Mouse (Mus musculus) heart, embryonic 16.5 days (tissue): ENCODE data around the gene Nlrp2. TPM values are rescaled to one million over a fixed set of nuclear protein-coding genes. Genes with fewer than 3 reads are reported as not detected.

Experiments used
- ATAC-seq: fragments of 200-750 bp; cut with Nextera tagmentation; replicated peaks from 2 replicates; pipeline ENCODE4 v1.8.0; 2017; ENCODE audit warnings: moderate number of reproducible peaks; ENCODE audit not compliant: insufficient read depth, low FRiP score; ENCODE audit errors: extremely low read depth
- H3K27ac ChIP-seq: fragments of 300-500 bp; sonication (generic); 2 replicates; pipeline ENCODE4 v1.5.1; 2014; ENCODE audit warnings: mild to moderate bottlenecking, low read length, control low read depth, moderate library complexity
- H3K27me3 ChIP-seq: fragments of 300-500 bp; sonication (generic); 2 replicates; pipeline ENCODE4 v1.6.1; 2014; ENCODE audit warnings: low read length, mixed read lengths; ENCODE audit not compliant: control insufficient read depth, insufficient read depth
- H3K36me3 ChIP-seq: fragments of 300-500 bp; sonication (generic); 2 replicates; pipeline ENCODE4 v1.6.1; 2014; ENCODE audit not compliant: control insufficient read depth, insufficient read depth
- H3K4me1 ChIP-seq: fragments of 300-500 bp; sonication (generic); 2 replicates; pipeline ENCODE4 v1.6.1; 2014; ENCODE audit warnings: low read length, mixed read lengths; ENCODE audit not compliant: control insufficient read depth, insufficient read depth
- H3K4me2 ChIP-seq: fragments of 300-500 bp; sonication (generic); 2 replicates; pipeline ENCODE4 v1.6.1; 2014; ENCODE audit warnings: low read depth, mild to moderate bottlenecking, control low read depth, low read length
- H3K4me3 ChIP-seq: fragments of 300-500 bp; sonication (generic); 2 replicates; pipeline ENCODE4 v1.5.1; 2014; ENCODE audit warnings: mild to moderate bottlenecking, control low read depth, low read length
- H3K9ac ChIP-seq: fragments of 300-500 bp; sonication (generic); 2 replicates; pipeline ENCODE4 v1.6.1; 2014; ENCODE audit warnings: low read length, control low read depth
- H3K9me3 ChIP-seq: fragments of 300-500 bp; sonication (generic); replicated peaks from 2 replicates; pipeline ENCODE4 v1.6.1; 2016; ENCODE audit warnings: low read length; ENCODE audit not compliant: control insufficient read depth
- WGBS: fragments of 180-500 bp; shearing (Covaris S2); extraction: QIAGEN DNeasy Blood & Tissue Kit; methylation state at CpG from one replicate; pipeline ENCODE4 v1.1.7; 2014; 5-methylcytosine and 5-hydroxymethylcytosine counted together
- polyA plus RNA-seq: library from polyadenylated mRNA; unstranded; fragments of >200 nt; fragmentation: Nextera tagmentation; extraction: Ambion mirVana; gene quantifications from 2 replicates; pipeline ENCODE4 v1.2.1, GENCODE M21; 2015

Gene Nlrp2
- not detected in 2 replicates for polyA plus RNA-seq

DNA sequence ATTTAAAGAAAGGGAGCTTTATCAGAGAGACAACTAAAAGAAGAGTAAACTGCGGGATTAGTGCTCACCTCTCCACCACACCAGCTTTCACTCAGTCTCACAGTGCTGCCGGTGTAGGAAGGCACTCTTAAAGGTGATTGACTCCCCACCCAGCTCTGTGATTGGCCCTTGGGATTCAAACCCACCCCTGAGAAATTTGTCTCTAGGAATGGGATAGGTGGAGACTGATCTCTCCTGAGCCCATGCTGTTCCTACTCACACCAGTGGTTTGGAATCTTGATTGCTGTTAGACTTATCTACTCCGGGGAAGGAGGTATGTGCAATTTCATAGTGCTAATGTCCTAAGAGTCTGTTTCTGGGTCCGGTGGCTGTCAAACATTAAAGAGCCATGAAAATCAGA lies at the start of gene Nlrp2:
Nlrp2 (minus strand) TSS at position 101 of the 400 bp plus-strand sequence.
- Histone ChIP-seq H3K27ac (no peak within 1 kb of the TSS), H3K4me3 (no peak within 1 kb of the TSS), H3K9ac (no peak within 1 kb of the TSS), H3K4me1 (no peaks in the 10 kb centered on the region), H3K9me3 (peaks cover 16% of the 10 kb centered on the region), H3K27me3 (no peaks in the 10 kb centered on the region), H3K4me2 (no peak within 1 kb of the TSS), H3K36me3 (no peaks in the 10 kb centered on the region)
- ATAC-seq = no peak
- 78% methylated on average over 4 of the region's 4 CpGs for WGBS

DNA sequence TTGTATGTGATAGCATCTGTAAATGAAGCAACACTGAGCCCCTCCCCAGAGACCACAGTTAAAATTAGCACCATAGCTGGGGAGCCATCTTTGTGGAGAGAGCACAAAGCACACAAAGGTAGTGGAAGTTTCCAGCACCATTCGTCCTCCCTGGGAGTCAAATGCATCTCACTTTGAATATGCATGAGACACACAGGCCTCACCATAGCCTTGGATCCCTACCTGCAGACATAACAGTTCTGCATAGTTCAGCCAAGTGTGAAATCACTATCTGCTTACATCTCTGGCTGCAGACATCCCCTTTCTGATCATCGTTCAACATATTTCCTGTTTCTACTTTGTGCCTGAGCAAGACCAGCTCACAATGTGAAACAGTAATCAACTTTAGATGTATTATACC lies 15.9 kb upstream of the Nlrp2 start:
- whole genome bisulfite sequencing = 77% methylated on average over 2 of the region's 2 CpGs
- Histone ChIP-seq H3K27ac (no peak overlapping the region), H3K36me3 (no peaks in the 10 kb centered on the region), H3K4me1 (no peaks in the 10 kb centered on the region), H3K9ac (no peak overlapping the region), H3K27me3 (no peaks in the 10 kb centered on the region), H3K4me2 (no peak overlapping the region), H3K9me3 (peaks cover 20% of the 10 kb centered on the region), H3K4me3 (no peak overlapping the region)
- no peak for ATAC-seq

DNA sequence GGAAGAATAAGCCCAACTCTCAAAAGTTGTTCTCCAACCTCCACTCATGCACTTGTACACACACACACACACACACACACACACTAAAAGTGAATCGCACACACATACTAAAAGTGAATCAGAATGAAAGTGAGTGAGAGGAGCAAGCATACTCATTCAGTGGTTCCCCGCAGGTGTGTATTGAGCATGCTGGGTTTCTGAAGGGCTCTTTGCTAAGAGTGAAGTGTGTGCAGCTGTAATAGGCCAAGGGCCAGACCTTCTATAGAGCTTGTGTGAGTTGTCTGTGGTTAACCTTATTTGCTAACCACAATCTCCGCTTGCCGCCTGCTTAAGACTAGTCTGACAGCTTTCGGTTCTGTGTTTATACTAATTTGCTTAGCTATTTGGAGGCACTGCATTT lies 12.8 kb upstream of the Nlrp2 start:
- peaks cover 25% of the 10 kb centered on the region for H3K9me3 ChIP-seq
- no peak overlapping the region for H3K4me2 ChIP-seq
- no peak overlapping the region for H3K9ac ChIP-seq
- H3K4me3 ChIP-seq = no peak overlapping the region
- ATAC-seq = no peak
- no peaks in the 10 kb centered on the region for H3K27me3 ChIP-seq
- H3K4me1 ChIP-seq = no peaks in the 10 kb centered on the region
- H3K36me3 ChIP-seq = no peaks in the 10 kb centered on the region
- 82% methylated on average over 5 of the region's 5 CpGs for WGBS
- no peak overlapping the region for H3K27ac ChIP-seq

DNA sequence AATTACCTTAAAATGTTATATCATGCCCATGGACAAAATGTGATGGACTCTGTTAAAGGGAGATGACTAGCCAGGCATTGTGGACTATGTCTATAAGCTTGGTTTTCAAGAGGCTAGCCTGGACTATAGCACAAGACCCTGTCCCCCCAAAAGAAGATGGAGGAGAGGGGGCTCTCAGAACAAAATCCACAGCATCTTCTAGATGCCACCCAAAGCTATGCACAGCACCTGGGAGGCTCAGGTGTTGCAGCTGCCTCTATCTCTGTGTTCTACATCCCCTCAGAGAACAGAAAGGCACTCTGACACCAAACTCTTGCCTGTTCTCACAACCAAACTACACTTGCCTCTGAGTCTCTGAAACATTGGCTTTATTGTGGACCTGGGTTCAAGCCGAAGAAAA lies 598 bp downstream of the Nlrp2 start, which contains the start of gene Gm5065:
Gm5065 (plus strand) TSS at position 301 of the 400 bp plus-strand sequence.
- H3K36me3 ChIP-seq = no peaks in the 10 kb centered on the region
- no peaks in the 10 kb centered on the region for H3K27me3 ChIP-seq
- no peak within 1 kb of the TSS for H3K4me3 ChIP-seq
- WGBS = 77% methylated on average over 1 of the region's 1 CpGs
- ATAC-seq = no peak
- H3K9me3 ChIP-seq = peaks cover 10% of the 10 kb centered on the region
- H3K9ac ChIP-seq = no peak within 1 kb of the TSS
- H3K4me2 ChIP-seq = no peak within 1 kb of the TSS
- H3K4me1 ChIP-seq = no peaks in the 10 kb centered on the region
- H3K27ac ChIP-seq = no peak within 1 kb of the TSS

DNA sequence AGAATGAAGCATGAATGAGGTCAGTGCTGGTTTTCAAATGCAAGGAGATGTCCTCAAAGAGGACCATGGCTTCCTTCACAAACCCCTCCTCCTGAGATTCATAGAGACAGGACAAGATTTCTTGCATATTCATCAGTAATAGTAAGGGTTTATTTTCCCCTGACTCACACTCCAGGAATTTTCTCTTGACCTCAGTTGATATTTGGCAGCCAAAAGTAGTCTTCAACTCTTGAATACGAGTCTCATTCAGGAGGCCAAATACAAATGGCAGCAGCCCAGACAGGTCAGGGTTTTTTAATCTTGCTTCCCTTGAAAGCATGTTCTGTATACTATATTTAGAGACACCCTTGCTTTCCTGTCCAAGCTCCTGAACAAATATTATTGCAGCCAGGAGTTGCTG lies 23.3 kb downstream of the Nlrp2 start:
- Histone ChIP-seq H3K4me2 (no peak overlapping the region), H3K4me3 (no peak overlapping the region), H3K9ac (no peak overlapping the region), H3K27me3 (no peaks in the 10 kb centered on the region), H3K9me3 (peaks cover 5% of the 10 kb centered on the region; the same call in 1 of the 2 replicates), H3K36me3 (no peaks in the 10 kb centered on the region), H3K4me1 (no peaks in the 10 kb centered on the region), H3K27ac (no peak overlapping the region)
- 65% methylated on average over 1 of the region's 1 CpGs for WGBS
- ATAC-seq = no peak

DNA sequence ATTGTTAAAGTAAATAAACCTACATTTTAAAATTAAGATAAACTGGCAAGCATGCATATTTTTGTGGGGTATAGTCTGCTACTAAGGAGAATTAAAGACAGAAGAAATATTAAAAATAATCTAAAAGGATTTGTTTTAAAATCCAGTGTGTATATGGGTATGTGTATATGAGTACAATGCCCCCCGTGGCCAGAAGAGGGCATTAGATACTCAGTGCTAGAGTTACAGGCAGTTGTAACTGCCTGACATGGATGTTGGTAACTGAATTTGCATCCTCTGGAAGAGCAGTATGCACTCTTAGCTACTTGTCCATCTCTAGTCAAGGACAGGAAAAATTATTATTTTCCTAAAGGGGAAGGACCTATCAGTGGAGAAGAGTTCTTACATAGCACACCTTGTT lies 62.6 kb downstream of the Nlrp2 start:
- Histone ChIP-seq H3K4me2 (no peak overlapping the region), H3K27me3 (no peaks in the 10 kb centered on the region), H3K4me1 (no peaks in the 10 kb centered on the region), H3K9me3 (peaks cover 5% of the 10 kb centered on the region), H3K27ac (no peak overlapping the region), H3K9ac (no peak overlapping the region), H3K36me3 (no peaks in the 10 kb centered on the region), H3K4me3 (no peak overlapping the region)
- ATAC-seq = no peak
- WGBS = 32% methylated on average over 1 of the region's 1 CpGs

DNA sequence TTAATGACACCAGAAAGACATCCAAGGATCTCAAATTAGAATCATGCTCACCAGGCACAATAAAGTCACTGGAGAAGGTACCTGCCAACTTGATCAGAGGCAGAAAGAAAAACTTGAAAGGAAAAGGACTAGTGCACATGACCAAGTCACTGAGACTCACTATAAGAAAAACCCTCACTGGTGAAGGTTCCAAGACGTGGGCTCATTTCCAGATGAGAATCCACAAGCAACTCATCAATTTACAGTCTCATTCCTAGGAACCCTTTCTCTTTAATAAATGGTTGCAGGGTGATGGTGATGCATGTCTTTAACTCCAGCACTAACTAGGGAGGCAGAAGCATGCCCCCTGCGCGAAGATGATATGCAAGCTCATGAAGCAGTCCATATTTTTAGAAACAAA lies 87.8 kb downstream of the Nlrp2 start:
- no peak for ATAC-seq
- no peaks in the 10 kb centered on the region for H3K4me1 ChIP-seq
- WGBS = 70% methylated on average over 3 of the region's 3 CpGs

More for the DNA sequence above, 87.8 kb downstream of the Nlrp2 start:
- Histone ChIP-seq H3K4me3 (no peak overlapping the region), H3K9me3 (peaks cover 8% of the 10 kb centered on the region), H3K27me3 (no peaks in the 10 kb centered on the region), H3K4me2 (no peak overlapping the region), H3K9ac (no peak overlapping the region), H3K36me3 (no peaks in the 10 kb centered on the region), H3K27ac (no peak overlapping the region)

Other genes starting within 250 kb of the Nlrp2 start
- not detected in 2 replicates for gene Rfpl4, start 234.1 kb downstream of the Nlrp2 start, polyA plus RNA-seq
- gene Rasl2-9, start 225.1 kb downstream of the Nlrp2 start, polyA plus RNA-seq = 1.8 and 2.7 TPM in 2 replicates
- 0.01 TPM in 1 of 2 replicates, not detected in the other for gene Vmn1r55, start 201.4 kb downstream of the Nlrp2 start, polyA plus RNA-seq
- not detected in 2 replicates for gene Vmn1r56, start 154.3 kb downstream of the Nlrp2 start, polyA plus RNA-seq
- not detected in 2 replicates for gene Vmn1r57, start 132.5 kb downstream of the Nlrp2 start, polyA plus RNA-seq
- not detected in 2 replicates for gene Gm5065, start 498 bp downstream of the Nlrp2 start, polyA plus RNA-seq
- not detected in 2 replicates for gene Vmn1r58, start 62.4 kb upstream of the Nlrp2 start, polyA plus RNA-seq
- gene Vmn1r59, start 105.7 kb upstream of the Nlrp2 start, polyA plus RNA-seq = not detected in 2 replicates
- gene Vmn2r28, start 142.9 kb upstream of the Nlrp2 start, polyA plus RNA-seq = not detected in 2 replicates
- not detected in 2 replicates for gene Vmn1r60, start 196.3 kb upstream of the Nlrp2 start, polyA plus RNA-seq